Mouse (Mus musculus) forebrain, postnatal 0 days (tissue): ENCODE data around the gene Rsg1. TPM values are rescaled to one million over a fixed set of nuclear protein-coding genes. Genes with fewer than 3 reads are reported as not detected.

Experiments
- ATAC-seq: fragments of 200-750 bp; cut with Nextera tagmentation; 2 replicates; pipeline ENCODE4 v1.8.0; 2017; ENCODE audit warnings: mild to moderate bottlenecking, moderate library complexity
- DNase-seq: peaks from one replicate; pipeline ENCODE4 v3.0.0-alpha.2; 2015
- H3K27ac ChIP-seq: fragments of 300-500 bp; sonication (generic); 2 replicates; pipeline ENCODE4 v1.5.1; 2014; ENCODE audit warnings: low read depth, mild to moderate bottlenecking, antibody characterized with exemption, low read length, moderate library complexity, mixed read lengths
- H3K27me3 ChIP-seq: fragments of 300-500 bp; sonication (generic); 2 replicates; pipeline ENCODE4 v1.6.1; 2014; ENCODE audit warnings: mild to moderate bottlenecking, low read length, mixed read lengths; ENCODE audit not compliant: insufficient read depth
- H3K36me3 ChIP-seq: fragments of 300-500 bp; sonication (generic); 2 replicates; pipeline ENCODE4 v1.6.1; 2014; ENCODE audit warnings: mild to moderate bottlenecking, moderate library complexity; ENCODE audit not compliant: insufficient read depth
- H3K4me1 ChIP-seq: fragments of 300-500 bp; sonication (generic); 2 replicates; pipeline ENCODE4 v1.6.1; 2014; ENCODE audit warnings: antibody characterized with exemption; ENCODE audit not compliant: insufficient read depth
- H3K4me2 ChIP-seq: fragments of 300-500 bp; sonication (generic); 2 replicates; pipeline ENCODE4 v1.6.1; 2014; ENCODE audit warnings: low read depth, mild to moderate bottlenecking, moderate library complexity
- H3K4me3 ChIP-seq: fragments of 300-500 bp; sonication (generic); 2 replicates; pipeline ENCODE4 v1.5.1; 2014; ENCODE audit warnings: low read depth, low read length, mixed read lengths
- H3K9ac ChIP-seq: fragments of 300-500 bp; sonication (generic); 2 replicates; pipeline ENCODE4 v1.6.1; 2014; ENCODE audit warnings: mild to moderate bottlenecking
- H3K9me3 ChIP-seq: fragments of 300-500 bp; sonication (generic); 2 replicates; pipeline ENCODE4 v1.6.1; 2016; ENCODE audit warnings: low read length
- CTCF ChIP-seq: sonication (generic); IDR thresholded peaks from 2 replicates; pipeline ENCODE4 v1.5.1; 2016; ENCODE audit warnings: antibody characterized with exemption, control low read depth, low read depth
- WGBS: fragments of 180-500 bp; shearing (Covaris S2); extraction: QIAGEN DNeasy Blood & Tissue Kit; methylation state at CpG from one replicate; pipeline ENCODE4 v1.1.7; 2014; 5-methylcytosine and 5-hydroxymethylcytosine counted together
- polyA plus RNA-seq: library from polyadenylated mRNA; unstranded; fragments of >200 nt; fragmentation: Nextera tagmentation; extraction: Ambion mirVana; gene quantifications from 2 replicates; pipeline ENCODE4 v1.2.1, GENCODE M21; 2015
- total RNA-seq: library from RNA; depleted of rRNA; stranded (reverse); fragments of >200 nt; gene quantifications from 2 replicates; pipeline ENCODE4 v1.2.3, GENCODE M21; 2014

Rsg1 gene
- total and polyA plus RNA-seq, 2 experiments from 2014 or later, result 5.2 to 6.9 TPM

- Histone ChIP-seq H3K4me2 (no peak overlapping the region), H3K36me3 (peaks cover 58% of the 10 kb centered on the region)
These were observed 16.6 kb upstream of the Rsg1 start for GRCm38 (mm10) chr4:141196981-141197685.

DNA sequence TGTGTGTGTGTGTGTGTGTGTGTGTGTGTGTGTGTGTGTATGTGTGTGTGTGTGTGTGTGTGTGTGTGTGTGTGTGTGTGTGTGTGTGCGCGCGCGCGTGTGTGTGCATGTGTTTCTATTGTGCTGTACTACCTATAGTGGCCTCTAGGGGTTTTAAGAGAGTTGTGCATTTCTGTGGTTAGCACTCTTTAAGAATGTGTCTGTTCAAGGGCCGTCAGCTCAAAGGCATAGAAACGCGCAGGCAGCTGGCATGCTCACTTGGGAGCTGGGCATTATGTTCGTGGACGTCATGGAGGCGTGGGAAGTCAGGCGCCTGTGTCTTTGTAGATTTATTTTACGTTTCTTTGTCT is 16.1 kb upstream of the Rsg1 start:
- peaks cover 58% of the 10 kb centered on the region for H3K36me3 ChIP-seq
- no peak overlapping the region for H3K27ac ChIP-seq
- 0 out of 2 replicates have a peak, but pooled peaks have one; percentile 19 for TF ChIP-seq CTCF
- 88% methylated on average over 13 of the region's 13 CpGs for WGBS
- H3K9ac ChIP-seq, result no peak overlapping the region
- no peaks in the 10 kb centered on the region for H3K4me1 ChIP-seq
- no peaks in the 10 kb centered on the region for H3K9me3 ChIP-seq
- H3K27me3 ChIP-seq, result no peaks in the 10 kb centered on the region
- DNase-seq (no peak), ATAC-seq (no peak)
- no peak overlapping the region for H3K4me2 ChIP-seq
- H3K4me3 ChIP-seq, result no peak overlapping the region

More at GRCm38 (mm10) chr4:141196981-141197685, 16.6 kb upstream of the Rsg1 start:
- no peak overlapping the region for H3K9ac ChIP-seq
- DNase-seq, result no peak
- no peaks in the 10 kb centered on the region for H3K9me3 ChIP-seq
- no peak overlapping the region for H3K4me3 ChIP-seq
- 97% methylated on average over 13 of the region's 13 CpGs for WGBS
- ATAC-seq, result no peak
- no peaks in the 10 kb centered on the region for H3K27me3 ChIP-seq
- no peak for TF ChIP-seq CTCF
- no peak overlapping the region for H3K27ac ChIP-seq
- H3K4me1 ChIP-seq, result no peaks in the 10 kb centered on the region

- Histone ChIP-seq H3K4me1 (no peaks in the 10 kb centered on the region), H3K27me3 (no peaks in the 10 kb centered on the region), H3K36me3 (peaks cover 58% of the 10 kb centered on the region), H3K4me2 (no peak overlapping the region), H3K9ac (no peak overlapping the region), H3K4me3 (no peak overlapping the region), H3K9me3 (no peaks in the 10 kb centered on the region), H3K27ac (no peak overlapping the region)
- 86% methylated on average over 11 of the region's 11 CpGs for WGBS
- no peak for TF ChIP-seq CTCF
- DNase-seq, result no peak
- ATAC-seq, result no peak
These were observed 12.8 kb upstream of the Rsg1 start for GRCm38 (mm10) chr4:141200906-141201305.

DNA sequence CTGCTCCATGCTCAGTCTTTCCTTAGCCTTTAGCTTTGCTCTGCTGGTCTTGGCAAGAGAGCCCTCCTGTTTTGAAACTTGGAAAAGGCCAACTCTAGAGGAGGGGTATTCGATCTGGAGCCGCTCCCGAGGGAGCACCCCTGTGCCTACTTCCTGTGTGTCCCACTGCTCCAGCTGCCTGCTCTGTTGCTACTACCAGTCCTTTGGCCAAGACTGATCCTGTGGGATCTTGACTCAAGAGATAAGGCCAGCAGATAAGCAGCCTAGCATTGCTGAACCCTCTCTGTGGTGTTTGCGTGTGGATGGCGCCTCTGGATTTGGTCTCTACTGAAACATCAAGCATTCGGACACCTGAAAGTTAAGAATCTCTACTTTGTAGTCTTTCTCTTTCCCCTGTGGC is 11.6 kb upstream of the Rsg1 start:
- Histone ChIP-seq H3K36me3 (peaks cover 47% of the 10 kb centered on the region), H3K4me2 (no peak overlapping the region), H3K27ac (no peak overlapping the region), H3K4me3 (no peak overlapping the region), H3K4me1 (no peaks in the 10 kb centered on the region), H3K9me3 (no peaks in the 10 kb centered on the region), H3K27me3 (no peaks in the 10 kb centered on the region), H3K9ac (no peak overlapping the region)
- TF ChIP-seq CTCF, result no peak
- ATAC-seq (no peak), DNase-seq (no peak)
- 92% methylated on average over 6 of the region's 6 CpGs for WGBS

GRCm38 (mm10) chr4:141204580-141205061 is 9.1 kb upstream of the Rsg1 start:
- no peak for DNase-seq
- no peak overlapping the region for H3K9ac ChIP-seq
- ATAC-seq, result peak; percentile 25

DNA sequence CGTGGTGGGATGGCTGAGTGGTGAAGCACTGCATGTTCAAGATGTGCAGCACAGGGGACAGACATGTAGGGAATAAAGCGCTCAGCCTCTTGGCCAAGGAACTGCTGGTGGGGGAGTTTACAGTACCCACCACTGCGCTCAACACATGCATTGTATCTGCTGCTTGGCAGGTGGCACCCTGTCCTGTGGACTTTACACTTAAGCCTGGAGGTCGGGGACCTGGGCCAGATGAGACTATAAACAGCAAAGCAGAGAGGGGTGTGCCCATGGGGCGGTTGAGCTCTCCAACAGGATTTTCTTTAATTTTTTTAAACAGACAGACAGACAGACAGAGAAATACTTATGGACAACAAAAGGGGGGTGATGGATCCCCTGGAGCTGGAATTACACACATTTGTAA is 6.7 kb upstream of the Rsg1 start:
- Histone ChIP-seq H3K36me3 (0 out of 2 replicates have a peak, but pooled peaks cover 10% of the 10 kb centered on the region), H3K4me1 (no peaks in the 10 kb centered on the region), H3K9ac (no peak overlapping the region), H3K9me3 (no peaks in the 10 kb centered on the region), H3K4me3 (no peak overlapping the region), H3K27ac (no peak overlapping the region), H3K27me3 (no peaks in the 10 kb centered on the region), H3K4me2 (no peak overlapping the region)
- no peak for DNase-seq
- no peak for TF ChIP-seq CTCF
- 93% methylated on average over 5 of the region's 5 CpGs for WGBS
- no peak for ATAC-seq

More at GRCm38 (mm10) chr4:141204580-141205061, 9.1 kb upstream of the Rsg1 start:
- H3K4me1 ChIP-seq, result no peaks in the 10 kb centered on the region
- no peaks in the 10 kb centered on the region for H3K27me3 ChIP-seq
- H3K4me3 ChIP-seq, result no peak overlapping the region
- peaks cover 31% of the 10 kb centered on the region for H3K36me3 ChIP-seq
- peak; percentile 15 for TF ChIP-seq CTCF
- 68% methylated on average over 4 of the region's 4 CpGs for WGBS
- H3K4me2 ChIP-seq, result no peak overlapping the region
- no peak overlapping the region for H3K27ac ChIP-seq
- no peaks in the 10 kb centered on the region for H3K9me3 ChIP-seq

- Histone ChIP-seq H3K4me3 (peak overlapping the region; percentile 22), H3K27me3 (no peaks in the 10 kb centered on the region), H3K4me2 (peak overlapping the region; percentile 42), H3K4me1 (peaks cover 3% of the 10 kb centered on the region; the same call in 1 of the 2 replicates), H3K27ac (peak overlapping the region; percentile 52), H3K9ac (0 out of 2 replicates have a peak overlapping the region, but pooled peaks have one; percentile 39), H3K9me3 (no peaks in the 10 kb centered on the region), H3K36me3 (no peaks in the 10 kb centered on the region)
- no peak for TF ChIP-seq CTCF
- ATAC-seq, result peak; percentile 30
- WGBS, result 75% methylated on average over 14 of the region's 14 CpGs
- no peak for DNase-seq
These were observed 3.1 kb upstream of the Rsg1 start for GRCm38 (mm10) chr4:141210524-141211219.
